Mouse (Mus musculus) R1 (cell line): ENCODE data around the gene Chpf2.

Experiments used
- DNase-seq: peaks from one replicate; pipeline ENCODE4 v3.0.0-alpha.2; 2018; ENCODE audit warnings: low read depth, low spot score

The Chpf2 gene

GRCm38 (mm10) chr5:24639081-24639480 is 52.5 kb downstream of the Chpf2 start:
- DNase-seq = no peak
